Mouse (Mus musculus): ENCODE data around the gene Zmiz1. TPM values are rescaled to one million over a fixed set of nuclear protein-coding genes. Genes with fewer than 3 reads are reported as not detected.

The Zmiz1 gene
- total RNA-seq, 2 experiments from 2014 or later, result 4.6 to 36.0 TPM

DNA sequence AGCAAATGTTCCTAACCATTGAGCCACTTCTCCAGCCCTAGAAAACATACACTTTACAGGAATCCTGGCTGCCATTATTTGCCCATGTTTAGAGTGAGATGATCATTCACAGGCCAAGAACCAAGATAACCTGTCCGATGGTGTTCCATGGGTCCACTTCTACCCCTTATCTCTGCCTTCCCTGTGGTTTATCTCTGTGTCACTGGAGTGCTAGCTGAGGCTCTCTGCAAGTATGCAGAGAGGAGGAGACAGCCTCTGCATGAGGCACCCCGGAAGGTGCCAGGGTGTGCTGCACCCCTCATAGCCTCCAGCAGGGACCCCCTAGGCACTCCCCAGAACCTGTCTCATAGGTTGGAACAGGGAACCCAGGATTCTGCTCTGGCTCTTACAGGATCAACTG lies 108.9 kb downstream of the Zmiz1 start:
- no peak for ATAC-seq (replicated peaks; ENCODE audit: low FRiP score, poor library complexity, severe bottlenecking)

DNA sequence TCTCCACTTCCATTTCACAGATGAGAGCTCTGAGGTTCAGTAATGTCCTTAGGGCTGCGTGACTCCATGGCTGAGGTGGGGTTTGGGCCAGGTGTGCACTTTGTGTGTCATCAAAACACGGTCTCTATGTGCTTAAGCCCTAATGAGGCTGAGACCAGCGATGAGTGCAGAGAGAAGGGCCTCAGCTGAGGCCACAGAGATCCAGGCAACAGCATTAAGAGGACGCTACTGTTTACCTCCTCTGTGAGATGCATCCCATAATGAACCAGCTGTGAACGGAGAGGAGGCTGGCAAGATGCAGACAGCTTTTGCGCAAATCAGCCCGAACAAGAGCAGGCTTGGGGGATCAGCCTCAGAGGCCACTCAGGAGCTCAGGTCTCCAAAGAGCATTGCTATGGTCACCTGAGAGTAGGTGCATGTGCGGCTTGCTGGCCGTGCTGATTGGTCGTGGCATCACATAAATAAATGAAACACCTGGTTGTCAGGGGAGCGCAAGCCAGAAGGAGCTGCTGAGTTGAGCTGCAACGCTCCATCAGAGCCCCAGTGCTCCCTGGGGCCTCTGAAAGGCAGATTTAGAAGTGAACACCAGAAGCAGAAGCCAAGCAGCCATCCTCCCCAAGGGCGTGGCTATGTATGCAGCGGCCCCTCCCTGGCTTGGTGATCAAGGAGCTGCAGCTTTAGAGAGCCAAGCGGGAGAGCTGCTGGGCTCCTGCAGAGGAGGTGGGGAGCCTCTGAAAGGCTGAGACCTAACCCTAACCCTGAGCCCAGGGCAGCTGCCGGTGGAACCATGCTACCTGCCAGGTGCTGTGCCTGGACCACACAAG lies 115.3 kb downstream of the Zmiz1 start:
- no peak for ATAC-seq (replicated peaks; ENCODE audit: low FRiP score, poor library complexity, severe bottlenecking)

DNA sequence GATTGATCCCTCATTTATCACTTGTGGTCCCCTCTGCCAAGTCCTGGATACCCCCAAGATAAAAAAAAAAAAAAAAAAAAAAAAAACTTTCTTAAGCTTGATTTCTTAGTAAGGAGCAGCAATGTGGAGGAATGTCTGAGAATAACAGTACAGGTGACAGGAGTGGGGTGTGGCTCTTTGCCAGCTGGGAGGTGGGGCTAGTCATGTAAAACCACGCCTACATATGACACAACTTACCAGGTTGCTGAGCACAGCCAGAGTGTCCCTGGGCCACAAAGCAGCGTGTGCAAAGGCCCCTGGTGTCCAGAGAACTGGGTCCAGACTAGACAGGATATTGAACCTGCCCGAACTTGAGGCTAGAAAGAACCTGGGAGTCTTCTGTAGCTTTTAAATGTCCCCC lies 117.7 kb downstream of the Zmiz1 start:
- ATAC-seq (replicated peaks; ENCODE audit: low FRiP score, poor library complexity, severe bottlenecking), result no peak

DNA sequence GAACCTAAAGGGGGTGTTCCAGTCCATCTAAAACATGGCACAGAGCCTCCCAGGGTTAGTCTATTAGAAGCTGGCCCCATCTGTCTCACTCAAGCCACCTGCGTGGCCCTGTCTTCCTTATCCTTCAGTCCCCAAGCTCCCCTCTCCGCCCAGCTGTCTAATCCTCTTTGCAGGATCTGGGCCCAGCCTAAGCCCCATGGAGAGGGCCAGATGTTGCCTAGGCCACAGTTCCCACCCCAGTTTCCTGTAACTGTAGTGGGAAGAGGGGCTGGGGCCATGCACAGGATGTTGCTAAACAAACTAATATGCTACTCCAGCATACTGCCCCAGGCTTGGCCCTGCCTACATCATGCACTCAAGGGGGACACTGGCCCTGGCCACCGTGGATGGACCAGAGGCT lies 118.4 kb downstream of the Zmiz1 start:
- no peak for ATAC-seq (replicated peaks; ENCODE audit: low FRiP score, poor library complexity, severe bottlenecking)

DNA sequence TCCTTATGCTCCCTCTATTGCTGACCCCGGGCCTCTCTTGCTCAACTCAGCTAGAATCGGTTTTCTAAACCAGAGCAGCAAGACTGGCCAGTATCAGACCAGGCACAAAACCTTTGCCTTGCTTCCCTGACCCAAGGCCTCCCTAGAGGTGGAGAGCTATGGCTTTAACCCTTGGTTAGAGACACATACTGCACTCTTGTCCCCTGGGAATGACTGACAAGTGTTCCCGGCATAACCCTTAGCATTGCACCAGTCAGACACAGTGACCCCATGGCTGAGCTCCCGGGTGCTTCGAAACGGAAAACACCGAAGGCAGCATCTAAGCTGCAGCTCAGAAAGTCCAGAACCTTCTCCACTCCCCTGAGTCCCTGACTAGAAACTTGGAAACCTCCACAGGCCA lies 120.6 kb downstream of the Zmiz1 start:
- no peak for ATAC-seq (replicated peaks; ENCODE audit: low FRiP score, poor library complexity, severe bottlenecking)

DNA sequence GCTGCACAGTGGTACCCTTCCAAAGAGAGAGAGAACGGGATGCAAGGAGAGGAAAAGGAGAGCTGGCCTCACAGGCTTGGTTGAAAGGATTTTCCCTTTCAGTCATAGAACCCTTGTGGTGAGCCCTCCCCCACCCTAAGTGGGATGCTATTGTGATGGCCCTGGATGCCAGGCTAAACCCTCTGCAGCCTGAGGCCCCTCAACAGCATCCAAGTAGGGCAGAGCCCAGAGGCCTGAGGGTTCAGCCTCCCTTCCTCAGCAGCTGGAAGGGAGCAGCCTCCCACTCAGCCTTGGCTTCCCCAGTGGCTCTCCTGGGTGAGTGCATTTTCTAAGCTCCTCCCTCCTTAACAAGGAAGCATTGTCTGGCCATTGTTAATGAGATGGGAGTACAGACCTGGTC lies 121.4 kb downstream of the Zmiz1 start:
- ATAC-seq (replicated peaks; ENCODE audit: low FRiP score, poor library complexity, severe bottlenecking), result no peak

DNA sequence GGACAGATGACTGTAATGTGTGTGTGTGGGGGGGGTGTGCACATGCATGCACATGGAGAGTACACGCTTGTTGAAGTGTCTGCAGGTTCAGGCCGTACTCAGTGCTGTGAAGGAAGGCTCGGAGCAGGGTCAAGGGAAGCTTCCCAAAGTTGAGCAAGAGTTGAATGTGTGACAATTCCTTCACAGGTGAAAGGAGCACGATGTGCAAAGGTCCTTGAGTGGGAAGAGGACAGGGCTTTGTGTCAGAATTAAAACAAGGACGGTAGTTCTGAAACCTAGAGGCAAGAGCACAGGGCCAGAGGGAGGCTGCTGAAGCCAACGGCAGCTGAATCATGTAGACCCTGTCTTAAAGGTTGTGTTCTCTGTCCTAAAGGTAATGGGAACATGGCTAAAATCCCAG lies 123.6 kb downstream of the Zmiz1 start:
- no peak for ATAC-seq (replicated peaks; ENCODE audit: low FRiP score, poor library complexity, severe bottlenecking)

DNA sequence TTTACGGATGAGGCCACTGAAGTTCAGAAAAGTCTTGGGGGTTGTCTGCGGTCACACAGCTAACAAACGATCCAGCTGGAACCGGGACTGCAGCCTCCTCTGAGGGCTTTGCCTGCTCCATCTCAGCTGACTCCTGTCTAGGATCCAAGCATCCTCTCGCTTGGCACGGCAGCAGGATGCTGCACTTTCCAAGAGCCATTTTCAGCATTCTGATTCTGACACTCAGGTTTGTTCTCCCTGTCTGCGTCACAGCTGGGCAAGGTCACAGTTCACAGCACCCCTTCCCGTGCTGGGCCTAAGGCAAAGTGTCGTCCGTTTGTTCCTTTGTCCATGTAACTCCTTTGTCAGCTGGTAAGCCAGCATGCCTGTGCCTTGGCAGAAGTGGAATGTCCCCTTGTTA lies 124.9 kb downstream of the Zmiz1 start:
- ATAC-seq (replicated peaks; ENCODE audit: low FRiP score, poor library complexity, severe bottlenecking), result no peak

DNA sequence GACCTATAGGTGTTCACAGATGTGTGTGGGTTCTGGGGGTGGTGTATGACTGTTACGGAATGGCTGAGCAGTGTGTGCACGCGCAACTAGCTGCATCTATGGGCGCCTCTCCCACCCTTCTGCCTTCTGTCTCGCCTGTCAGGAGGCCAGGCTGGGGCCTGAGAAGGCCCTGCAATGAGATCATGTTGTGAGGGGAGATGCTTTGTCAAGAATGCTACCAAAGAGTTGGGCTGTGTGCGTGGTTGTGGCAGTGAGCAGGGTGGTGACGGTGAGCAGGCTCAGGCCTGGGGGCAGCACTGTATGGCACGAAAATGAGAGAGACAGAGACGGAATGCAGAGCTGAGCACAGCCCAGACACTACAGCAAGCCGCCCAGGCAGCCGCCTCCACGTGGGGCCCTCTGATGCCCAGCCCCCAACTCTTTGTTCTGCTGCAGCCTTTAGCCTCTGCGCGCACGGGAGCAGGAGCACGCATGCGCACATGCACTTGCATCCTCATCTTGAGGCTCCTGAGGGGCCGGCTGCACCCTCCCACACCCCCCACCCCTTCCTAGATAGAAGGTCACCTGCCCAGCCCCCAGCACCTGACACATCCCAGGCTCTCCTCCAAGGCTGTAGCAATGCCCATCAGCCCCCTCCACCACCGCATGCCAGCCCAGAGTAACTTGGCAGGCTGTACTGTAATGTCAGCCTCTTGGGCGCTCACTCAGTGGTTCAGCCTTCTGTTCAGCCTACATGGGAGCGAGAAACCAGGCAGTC lies 126.7 kb downstream of the Zmiz1 start:
- no peak for ATAC-seq (replicated peaks; ENCODE audit: low FRiP score, poor library complexity, severe bottlenecking)

DNA sequence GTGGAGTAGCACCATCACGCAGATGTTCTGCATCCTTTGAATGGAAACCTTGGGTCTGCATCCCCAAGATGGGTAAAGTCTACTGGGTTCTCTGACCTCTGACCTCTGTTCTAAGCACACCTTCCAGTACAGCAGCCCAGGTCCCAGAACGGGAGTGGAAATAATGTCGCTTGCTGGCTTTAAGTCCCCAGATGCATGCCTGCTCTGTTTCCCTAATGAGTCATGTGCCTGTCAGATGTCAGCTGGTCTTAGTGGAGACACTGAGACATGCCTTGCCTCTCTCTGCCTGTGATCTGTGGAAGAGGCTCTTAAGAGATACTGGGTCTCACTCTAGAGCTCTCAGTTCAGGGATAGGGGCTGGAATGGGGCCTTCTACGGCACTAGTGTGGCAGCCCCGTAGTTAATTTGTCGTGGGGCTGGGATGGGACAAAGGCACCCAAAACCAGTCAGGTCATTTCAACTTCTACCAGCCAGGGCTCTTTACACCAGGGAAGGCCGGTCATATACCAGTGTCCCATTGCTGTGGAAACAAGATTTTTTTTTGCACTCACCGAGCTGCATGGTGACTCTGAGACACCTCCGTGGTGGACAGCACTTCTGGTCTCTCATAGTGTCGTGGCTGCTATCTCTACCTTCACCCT lies 128.0 kb downstream of the Zmiz1 start:
- ATAC-seq (replicated peaks; ENCODE audit: low FRiP score, poor library complexity, severe bottlenecking), result no peak

DNA sequence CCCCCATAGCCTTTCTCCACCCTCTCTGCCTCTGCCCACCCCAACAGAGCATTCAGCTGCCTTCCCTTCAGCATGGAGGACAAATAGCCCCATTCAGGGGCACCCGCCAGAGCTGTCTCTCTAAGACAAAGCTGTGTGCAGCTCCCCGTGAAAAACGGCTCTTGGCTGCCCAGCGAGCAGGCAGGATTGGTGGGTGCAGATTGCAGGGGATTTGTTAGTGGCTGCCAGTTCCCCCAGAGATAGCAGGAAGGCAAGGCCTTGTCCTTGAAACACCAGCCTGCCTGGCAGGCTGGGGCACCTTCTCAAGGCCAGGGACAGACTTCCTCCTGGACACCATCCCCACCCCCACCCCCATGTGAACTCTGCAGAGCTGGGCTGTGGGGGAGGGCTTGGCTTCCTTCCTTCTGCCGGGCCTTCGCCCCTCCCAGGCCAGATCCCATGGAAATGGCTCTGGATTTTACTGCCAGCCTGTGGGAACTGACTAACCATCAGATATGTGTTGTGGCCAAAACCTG lies 128.6 kb downstream of the Zmiz1 start:
- no peak for ATAC-seq (replicated peaks; ENCODE audit: low FRiP score, poor library complexity, severe bottlenecking)

DNA sequence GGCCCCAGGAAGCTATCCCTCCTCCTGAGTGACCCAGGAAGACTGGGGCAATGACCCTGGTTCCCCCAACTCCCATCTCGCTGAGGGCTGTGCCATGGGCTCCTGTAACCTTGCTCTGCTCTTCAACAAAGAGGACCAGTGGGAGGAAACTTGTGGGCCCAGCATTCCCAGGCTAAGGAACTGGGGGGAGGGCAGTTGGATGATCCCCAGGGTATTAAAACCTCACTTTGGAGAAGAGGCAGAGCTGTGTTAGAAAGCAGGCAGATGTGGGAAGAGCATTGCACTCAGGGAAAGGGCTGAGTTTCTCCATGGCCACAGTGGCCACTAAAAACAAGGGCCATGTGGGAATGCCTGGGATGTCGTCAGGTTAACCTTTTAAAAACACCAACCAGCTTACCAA lies 129.2 kb downstream of the Zmiz1 start:
- no peak for ATAC-seq (replicated peaks; ENCODE audit: low FRiP score, poor library complexity, severe bottlenecking)

DNA sequence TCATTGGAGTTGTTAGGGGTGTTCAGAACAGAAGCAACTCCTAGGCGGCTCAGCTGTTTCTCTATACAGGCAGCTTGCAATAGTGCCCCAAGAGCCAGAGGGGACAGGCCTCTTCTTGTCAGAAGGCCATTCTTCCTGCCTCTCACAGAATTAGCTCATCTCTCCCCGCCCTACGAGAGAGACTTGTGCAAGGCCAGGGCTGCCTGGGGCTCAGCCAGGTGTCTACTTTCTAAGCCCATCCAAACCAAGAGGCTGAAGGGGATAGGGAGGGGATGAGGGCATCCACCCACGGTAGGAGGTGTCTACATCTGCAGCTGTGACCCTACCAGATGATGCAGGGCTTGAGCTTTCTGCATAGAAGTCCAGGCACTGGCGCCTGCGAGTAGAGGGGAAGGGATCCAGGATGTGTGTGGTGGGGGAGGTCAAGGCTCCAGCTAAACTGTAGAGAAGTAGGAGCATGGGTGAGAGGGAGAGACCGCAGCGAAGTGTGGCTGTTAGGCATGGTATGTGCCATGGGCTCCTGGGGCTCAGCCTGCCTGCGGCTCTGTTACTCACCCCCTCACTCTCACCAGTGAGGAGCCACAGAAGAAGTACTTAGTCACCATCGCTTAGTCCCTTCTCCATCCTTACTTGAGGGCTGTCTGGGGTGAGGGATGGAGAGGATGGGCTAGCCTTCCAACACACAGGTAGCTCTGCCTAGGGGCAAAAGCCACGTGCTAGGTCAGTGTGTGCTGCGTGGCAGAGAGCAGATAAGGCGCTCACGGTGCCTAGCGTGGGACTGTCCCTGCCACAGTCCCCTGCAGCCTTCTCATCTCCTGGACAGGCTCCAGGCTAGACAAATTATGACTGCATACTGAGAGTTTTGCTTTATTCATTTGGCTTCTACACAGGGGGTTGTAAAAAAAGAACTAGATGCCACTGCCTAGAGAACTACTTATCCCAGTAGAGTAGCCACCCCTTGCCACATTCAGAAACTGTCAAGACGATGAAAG lies 130.3 kb downstream of the Zmiz1 start:
- no peak for ATAC-seq (replicated peaks; ENCODE audit: low FRiP score, poor library complexity, severe bottlenecking)

DNA sequence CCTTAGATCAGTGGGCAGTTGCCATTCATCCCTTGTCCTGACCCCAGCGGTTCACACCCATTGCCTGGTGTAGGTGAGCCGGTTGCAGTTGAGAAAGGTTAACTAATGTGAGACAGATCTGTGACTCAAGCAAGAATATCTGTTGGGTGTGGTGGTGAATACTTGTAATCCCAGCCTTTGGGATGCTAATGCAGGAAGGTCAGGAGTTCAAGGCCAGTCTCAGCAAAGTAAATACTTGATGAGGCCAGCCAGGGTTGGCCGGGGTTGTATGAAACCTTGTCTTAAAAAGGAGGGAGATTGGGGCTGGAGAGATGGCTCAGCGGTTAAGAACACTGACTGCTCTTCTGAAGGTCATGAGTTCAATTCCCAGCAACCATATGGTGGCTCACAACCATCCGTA lies 132.0 kb downstream of the Zmiz1 start:
- no peak for ATAC-seq (replicated peaks; ENCODE audit: low FRiP score, poor library complexity, severe bottlenecking)

DNA sequence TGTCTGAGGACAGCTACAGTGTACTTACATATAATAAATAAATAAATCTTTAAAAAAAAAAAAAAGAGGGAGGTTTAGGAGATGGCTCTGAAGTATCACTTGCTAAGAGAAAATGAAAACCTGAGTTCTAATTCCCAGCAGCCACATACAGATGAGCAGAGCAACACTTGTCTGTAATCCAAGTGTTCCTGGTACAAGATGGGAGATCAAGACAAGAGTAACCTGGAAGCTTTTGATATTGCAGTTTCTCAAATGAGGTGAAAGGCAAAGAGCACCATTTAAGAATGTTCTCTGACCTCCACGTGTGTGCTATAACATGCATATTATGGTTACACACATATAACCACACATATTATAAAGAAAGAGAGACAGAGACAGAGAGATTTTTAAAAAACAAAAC lies 132.4 kb downstream of the Zmiz1 start:
- no peak for ATAC-seq (replicated peaks; ENCODE audit: low FRiP score, poor library complexity, severe bottlenecking)

DNA sequence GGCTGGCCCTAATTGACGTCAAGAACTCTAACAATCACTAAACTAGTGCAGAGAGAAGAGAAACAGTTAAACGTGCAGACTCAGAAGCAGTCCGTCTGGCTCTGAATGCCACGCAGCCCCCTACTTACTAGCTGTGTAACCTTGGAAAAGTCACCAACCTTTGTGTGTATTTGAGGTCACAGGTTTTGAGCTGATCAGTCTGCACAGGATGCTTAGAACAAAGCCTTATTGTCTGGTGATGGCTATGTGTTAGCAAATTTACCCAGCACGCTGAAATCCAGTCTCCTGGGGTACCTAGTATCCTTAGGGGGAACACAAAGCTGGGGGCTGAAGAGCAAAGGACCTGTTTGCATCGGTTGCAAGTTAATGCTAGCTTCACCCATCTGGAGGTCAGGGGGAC lies 133.5 kb downstream of the Zmiz1 start:
- no peak for ATAC-seq (replicated peaks; ENCODE audit: low FRiP score, poor library complexity, severe bottlenecking)

DNA sequence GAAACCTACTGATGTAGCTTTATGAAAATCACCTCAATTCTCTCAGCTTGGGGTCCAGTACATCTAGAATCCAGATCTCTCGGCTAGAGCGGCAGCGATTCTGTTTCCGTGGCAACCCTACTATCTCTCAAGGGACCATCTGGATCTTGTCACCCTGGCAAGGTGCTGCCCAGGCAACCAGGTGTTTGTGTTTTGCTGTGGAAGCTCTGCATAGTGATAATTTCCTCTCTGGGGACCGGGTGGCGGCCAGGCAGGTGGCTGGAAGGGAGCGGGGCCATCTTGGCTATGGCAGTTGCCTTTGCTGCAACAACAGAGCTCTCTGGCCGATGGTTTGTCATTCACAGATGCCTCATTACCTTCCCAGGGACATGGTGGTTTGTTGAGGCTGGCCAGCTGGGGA lies 134.9 kb downstream of the Zmiz1 start:
- ATAC-seq (replicated peaks; ENCODE audit: low FRiP score, poor library complexity, severe bottlenecking), result no peak

DNA sequence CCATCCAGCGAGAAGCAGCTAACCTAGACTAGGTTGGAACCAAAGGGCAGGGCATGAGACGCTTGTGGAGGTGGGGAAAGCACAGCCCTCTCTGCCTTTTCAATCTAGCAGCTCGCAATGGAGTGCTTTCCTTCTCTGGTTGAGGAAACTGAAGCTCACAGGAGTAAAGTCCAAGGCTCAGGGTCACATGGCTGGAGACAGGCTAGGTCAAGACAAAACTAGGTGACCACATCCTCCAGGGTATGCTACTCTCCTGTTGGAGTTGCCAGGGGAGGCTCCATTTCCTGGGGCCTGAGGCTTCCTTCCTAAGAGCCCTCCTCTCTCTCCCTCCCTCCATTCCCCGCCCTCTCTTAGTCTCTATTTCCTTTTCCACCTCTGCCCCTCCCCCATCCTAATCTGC lies 135.6 kb downstream of the Zmiz1 start:
- no peak for ATAC-seq (replicated peaks; ENCODE audit: low FRiP score, poor library complexity, severe bottlenecking)

DNA sequence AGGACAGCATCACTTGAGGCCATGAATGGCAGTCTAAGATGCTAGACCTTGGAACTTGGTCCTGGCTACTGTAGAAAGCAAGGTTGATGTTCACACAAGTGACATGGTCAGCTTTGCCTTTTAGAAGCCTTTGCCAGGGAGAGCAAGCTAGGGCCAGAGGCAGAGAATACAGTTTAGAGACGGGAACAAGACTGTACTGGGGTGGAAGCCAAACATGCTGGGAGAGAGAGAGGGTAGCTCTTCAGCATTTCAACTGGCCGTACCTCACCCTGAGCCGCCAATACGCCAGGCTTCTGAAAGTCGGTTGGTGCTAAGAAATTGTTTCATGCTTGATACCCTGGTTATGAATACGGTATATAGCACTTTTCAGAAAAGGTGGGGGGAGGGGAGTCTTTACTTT lies 140.0 kb downstream of the Zmiz1 start:
- ATAC-seq (replicated peaks; ENCODE audit: low FRiP score, poor library complexity, severe bottlenecking), result no peak

DNA sequence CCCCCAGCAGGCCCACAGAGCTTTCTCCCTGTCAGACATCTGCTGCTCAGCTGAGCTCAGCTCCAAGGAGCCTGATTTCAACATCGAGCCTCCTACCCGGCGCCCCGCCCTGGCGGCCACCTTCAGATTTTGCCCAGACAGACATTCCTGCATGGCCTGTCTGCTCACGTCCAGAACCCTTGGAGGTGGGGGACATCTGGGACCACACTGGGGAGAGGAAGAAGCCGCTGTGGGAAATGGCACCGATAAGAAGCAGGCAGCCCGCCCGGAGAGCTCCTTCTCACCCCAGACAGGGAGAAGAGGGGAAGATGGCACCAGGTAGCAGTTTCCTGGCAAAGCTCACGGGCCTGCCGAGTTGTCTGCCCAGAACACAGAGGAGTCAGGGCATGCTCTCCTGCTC lies 140.9 kb downstream of the Zmiz1 start:
- no peak for ATAC-seq (replicated peaks; ENCODE audit: low FRiP score, poor library complexity, severe bottlenecking)

All from erythroid progenitor cell, adult 5-6 weeks (primary cell).